15 mouse cellular contexts compared by ENCODE assay signal in the genomic region with DNA sequence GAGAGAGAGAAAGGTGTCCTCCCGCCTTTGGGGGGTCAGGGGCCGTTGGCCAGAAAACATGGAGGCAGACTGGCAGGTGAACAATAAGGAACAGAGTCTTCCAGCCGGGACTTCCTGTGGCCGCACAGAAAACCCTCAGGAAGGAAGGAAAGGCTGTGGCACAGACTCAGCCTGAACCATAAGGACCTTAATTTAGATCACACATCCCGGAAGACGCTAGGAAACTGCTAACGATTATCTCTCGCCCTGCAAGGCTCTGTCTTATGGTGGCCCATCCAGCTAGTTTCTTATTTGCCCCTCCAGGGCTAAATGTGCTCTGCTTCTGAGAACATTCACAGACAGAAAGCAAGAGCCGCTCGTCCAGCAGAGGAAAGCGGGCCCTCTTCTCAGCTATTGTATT.
DNase-seq lines count a peak whose midpoint lies in the region; ATAC-seq lines count a peak whose summit lies in the region.
"Had no signal": no experiment of that assay in that cellular context is flagged by ENCODE, and none has a peak within 500 bp of the region (broad histone marks: within the 10 kb centered on the region; RNA-seq: fewer than 3 reads in every experiment).

No protein-coding gene starts in this region.

- no peak overlapping the region for H3K4me3 ChIP-seq in heart, embryonic 10.5 days
- no peak overlapping the region for H3K4me3 ChIP-seq in heart, embryonic 11.5 days (ENCODE audit: low read depth, low read length)
- no peak overlapping the region for H3K4me3 ChIP-seq in kidney, embryonic 16.5 days (ENCODE audit: low read length)
- no peak overlapping the region for H3K4me3 ChIP-seq in limb, embryonic 10.5 days

- 0 out of 2 replicates have a peak overlapping the region, but pooled peaks have one; percentile 30 for H3K27ac ChIP-seq in heart, embryonic 10.5 days
- H3K27ac ChIP-seq in heart, embryonic 11.5 days (ENCODE audit: low read depth, low read length) = no peak overlapping the region
- peak overlapping the region; percentile 45 for H3K27ac ChIP-seq in kidney, embryonic 16.5 days (ENCODE audit: low read length)
- H3K27ac ChIP-seq in limb, embryonic 10.5 days = peak overlapping the region; percentile 71

- H3K4me2 ChIP-seq in heart, embryonic 11.5 days = no peak overlapping the region
- no peak overlapping the region for H3K4me2 ChIP-seq in kidney, embryonic 16.5 days (replicated peaks; ENCODE audit: low read depth, low read length)

- 65% methylated on average over 11 of the region's 11 CpGs for WGBS in heart, embryonic 10.5 days
- WGBS in heart, embryonic 11.5 days (ENCODE audit: insufficient replicate concordance) = 62% methylated on average over 11 of the region's 11 CpGs
- 73% methylated on average over 11 of the region's 11 CpGs for WGBS in kidney, embryonic 16.5 days
- WGBS in limb, embryonic 10.5 days = 77% methylated on average over 11 of the region's 11 CpGs

- peaks cover 33% of the 10 kb centered on the region for H3K4me1 ChIP-seq in heart, embryonic 10.5 days
- peaks cover 13% of the 10 kb centered on the region for H3K4me1 ChIP-seq in heart, embryonic 11.5 days (ENCODE audit: control insufficient read depth, insufficient read depth, low read length)
- peaks cover 26% of the 10 kb centered on the region for H3K4me1 ChIP-seq in kidney, embryonic 16.5 days (ENCODE audit: insufficient read depth, low read length)
- H3K4me1 ChIP-seq in limb, embryonic 10.5 days = peaks cover 56% of the 10 kb centered on the region

- H3K9ac ChIP-seq in heart, embryonic 11.5 days (ENCODE audit: low read depth, low read length) = no peak overlapping the region
- no peak overlapping the region for H3K9ac ChIP-seq in kidney, embryonic 16.5 days (replicated peaks; ENCODE audit: low read length)

- no peak for ATAC-seq in heart, embryonic 11.5 days (replicated peaks; ENCODE audit: insufficient number of reproducible peaks, low FRiP score, low TSS enrichment)
- no peak for ATAC-seq in kidney, embryonic 16.5 days (ENCODE audit: low FRiP score, low TSS enrichment)
- ATAC-seq: intestine, postnatal 0 days had no signal

- H3K36me3 ChIP-seq in heart, embryonic 10.5 days = no peaks in the 10 kb centered on the region
- no peaks in the 10 kb centered on the region for H3K36me3 ChIP-seq in heart, embryonic 11.5 days (ENCODE audit: control insufficient read depth, insufficient read depth, low read length)
- no peaks in the 10 kb centered on the region for H3K36me3 ChIP-seq in kidney, embryonic 16.5 days (ENCODE audit: insufficient read depth, low read length)
- H3K36me3 ChIP-seq in limb, embryonic 10.5 days = no peaks in the 10 kb centered on the region

- H3K27me3 ChIP-seq in heart, embryonic 10.5 days (ENCODE audit: insufficient read depth, poor library complexity, severe bottlenecking) = no peaks in the 10 kb centered on the region
- no peaks in the 10 kb centered on the region for H3K27me3 ChIP-seq in heart, embryonic 11.5 days (ENCODE audit: control insufficient read depth, insufficient read depth, low read length)
- no peaks in the 10 kb centered on the region for H3K27me3 ChIP-seq in kidney, embryonic 16.5 days (ENCODE audit: insufficient read depth, low read length)
- H3K27me3 ChIP-seq in limb, embryonic 10.5 days (ENCODE audit: low read depth, poor library complexity, severe bottlenecking) = no peaks in the 10 kb centered on the region

- no peaks in the 10 kb centered on the region for H3K9me3 ChIP-seq in heart, embryonic 10.5 days
- H3K9me3 ChIP-seq in heart, embryonic 11.5 days (replicated peaks; ENCODE audit: control insufficient read depth, low read length) = no peaks in the 10 kb centered on the region
- no peaks in the 10 kb centered on the region for H3K9me3 ChIP-seq in kidney, embryonic 16.5 days (ENCODE audit: low read length)
- H3K9me3 ChIP-seq in limb, embryonic 10.5 days (replicated peaks) = no peaks in the 10 kb centered on the region

- DNase-seq in heart, embryonic 10.5 days (ENCODE audit: low spot score) = no peak
- no peak for DNase-seq in kidney, adult 9 months
- DNase-seq in 416B (ENCODE audit: low read depth) (peak; percentile 36), MN1 (ENCODE audit: low spot score) (no peak)
- no peak for DNase-seq in limb, embryonic 10.5 days (ENCODE audit: low spot score)
- no peak for DNase-seq in layer of hippocampus, adult 8-10 months (ENCODE audit: low spot score in 2 of 2)
- DNase-seq: adrenal gland, postnatal 36 days; cerebellum, adult 11-12 months; heart, postnatal 10 days; left cerebral cortex, postnatal 4 days; right cerebral cortex, postnatal 4 days; thymus, postnatal 36 days had no signal
